Mouse (Mus musculus): Measurements from ENCODE around the gene Clec1b.

GRCm38 (mm10) chr6:129422311-129422710 is 25.2 kb downstream of the Clec1b start:
- TF ChIP-seq CTCF (conservative IDR thresholded peaks at IDR 0.05; ENCODE audit: low read length) = no peak
- TF ChIP-seq POU5F1 (IDR thresholded peaks at IDR 0.05; ENCODE audit: borderline replicate concordance, low read length) = no peak

Measured in E14TG2a.4 (cell line).